In genomic region chr11:89867575-89867974, GRCm38 (mm10) we compare ENCODE assay signal across 16 mouse cellular contexts.
DNase-seq lines count a peak whose midpoint lies in the region.
"Had no signal": no experiment of that assay in that cellular context is flagged by ENCODE, and none has a peak within 500 bp of the region (broad histone marks: within the 10 kb centered on the region; RNA-seq: fewer than 3 reads in every experiment).

No protein-coding gene starts in this region.

- DNase-seq in frontal cortex, adult 2 months (ENCODE audit: extremely low spot score in 1 of 2, low spot score in 1 of 2), result peak; percentile 1 to 28
- DNase-seq in frontal cortex, postnatal 10 days (ENCODE audit: low spot score in 2 of 2), result no peak
- peak; percentile 30 for DNase-seq in layer of hippocampus, adult 9-11 months
- no peak for DNase-seq in layer of hippocampus, adult 8-10 months (ENCODE audit: low spot score in 2 of 2)
- DNase-seq in right cerebral cortex, adult 18-20 months, result peak; percentile 11
- DNase-seq in right cerebral cortex, postnatal 4 days, result no peak
- DNase-seq in telencephalon, adult 2 months (ENCODE audit: low read depth, low spot score), result peak; percentile 63
- no peak for DNase-seq in heart, postnatal 14 days
- DNase-seq: adrenal gland, adult 8-10 months; adrenal gland, postnatal 36 days; cerebellum, adult 11-12 months; cerebellum, adult 9-10 months; cerebellum, postnatal 25 days; gastrocnemius, postnatal 36 days; heart, adult 11 months; heart, postnatal 10 days had no signal

- intact Hi-C loops in heart, postnatal 14 days (cut with DNase I), result no loop called here

Comparison
In these comparisons a context has a peak if more than half of its experiments do, and no peak if none do; other contexts are left out.
1. DNase-seq: peak in frontal cortex, adult 2 months (2 of 2), layer of hippocampus, adult 9-11 months (single experiment), right cerebral cortex, adult 18-20 months (single experiment) and telencephalon, adult 2 months (single experiment); none in frontal cortex, postnatal 10 days (0 of 2), layer of hippocampus, adult 8-10 months (0 of 2), right cerebral cortex, postnatal 4 days (single experiment) and heart, postnatal 14 days (0 of 2).